Mouse (Mus musculus) inflammation-experienced regulatory T-cells, adult 16 weeks (primary cell): Measurements from ENCODE around the gene Tmem120b. TPM values are rescaled to one million over a fixed set of nuclear protein-coding genes. Genes with fewer than 3 reads are reported as not detected.

Experiments
- polyA plus RNA-seq: library from polyadenylated mRNA; unstranded; fragments of 100-300 nt; shearing (Covaris generic); gene quantifications from one replicate; pipeline ENCODE4 v1.2.1, GENCODE M21; 2017

Tmem120b gene
- polyA plus RNA-seq: 6.0 TPM

GRCm38 (mm10) chr5:123068115-123068514 is at the start of gene Tmem120b:
Gene Tmem120b (plus strand): TSS chr5:123068415.

GRCm38 (mm10) chr5:123046916-123047315 is 21.3 kb upstream of the Tmem120b start, which contains the start of gene Morn3:
Gene Morn3 (minus strand): TSS chr5:123047016.

GRCm38 (mm10) chr5:123132308-123133071 is 64.3 kb downstream of the Tmem120b start, which contains the start of gene Rhof:
Gene Rhof (minus strand): TSS chr5:123132692.

GRCm38 (mm10) chr5:123142161-123143157 is 74.2 kb downstream of the Tmem120b start, which contains the start of gene Setd1b:
Gene Setd1b (plus strand): TSS chr5:123142193.

Other genes starting within 250 kb of the Tmem120b start
- 302 TPM for gene Anapc5, start 247.1 kb upstream of the Tmem120b start, polyA plus RNA-seq
- gene Rnf34, start 218.4 kb upstream of the Tmem120b start, polyA plus RNA-seq: 39.5 TPM
- gene Kdm2b, start 78.6 kb upstream of the Tmem120b start, polyA plus RNA-seq: 45.3 TPM
- 16.2 TPM for gene Orai1, start 53.3 kb upstream of the Tmem120b start, polyA plus RNA-seq
- gene Morn3, start 21.4 kb upstream of the Tmem120b start, polyA plus RNA-seq: 1.6 TPM
- gene Rhof, start 64.3 kb downstream of the Tmem120b start, polyA plus RNA-seq: 239 TPM
- 2.8 TPM for gene Setd1b, start 73.8 kb downstream of the Tmem120b start, polyA plus RNA-seq
- gene Psmd9, start 101.0 kb downstream of the Tmem120b start, polyA plus RNA-seq: 57.2 TPM
- not detected for gene Hpd, start 114.3 kb downstream of the Tmem120b start, polyA plus RNA-seq
- gene Wdr66, start 183.7 kb downstream of the Tmem120b start, polyA plus RNA-seq: 3.6 TPM